Mouse (Mus musculus) retina, embryonic 14.5 days (tissue): ENCODE measurements around the gene Pramel5.
"Not testable (repeated sequence)": the region's sequence is repeated elsewhere in the genome, so short reads cannot be mapped to it uniquely, and the experiment has no call there.

ENCODE experiments used
- DNase-seq: peaks from one replicate; pipeline ENCODE4 v3.0.0-alpha.2; 2015; ENCODE audit warnings: low spot score

Pramel5 gene

DNA sequence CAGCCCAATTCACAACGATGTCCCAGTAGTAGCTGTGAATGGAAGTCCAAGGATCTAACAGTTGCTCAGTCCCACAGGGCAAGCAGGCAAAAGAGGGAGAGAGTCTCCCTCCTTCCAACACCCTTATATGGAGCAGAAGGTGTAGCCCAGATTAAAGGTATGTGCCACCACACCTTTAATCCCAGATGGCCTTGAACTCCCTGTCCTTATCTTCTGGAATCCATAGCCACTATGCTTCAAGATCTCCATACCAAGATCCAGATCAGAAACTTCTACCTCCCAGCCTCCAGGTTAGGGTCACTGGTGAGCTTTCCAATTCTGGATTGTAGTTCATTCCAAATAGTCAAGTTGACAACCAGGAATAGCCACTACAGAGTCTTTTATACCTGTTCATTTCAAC lies at the start of gene Pramel5:
Gene Pramel5 (minus strand): TSS at position 101 of the 400 bp plus-strand sequence.
- not testable (repeated sequence) for DNase-seq

GRCm38 (mm10) chr4:144329949-144330348 lies 49.7 kb upstream of the Pramel5 start, which contains the start of gene Gm13128:
Gene Gm13128 (plus strand): TSS chr4:144330249.
- DNase-seq: not testable (repeated sequence)

DNA sequence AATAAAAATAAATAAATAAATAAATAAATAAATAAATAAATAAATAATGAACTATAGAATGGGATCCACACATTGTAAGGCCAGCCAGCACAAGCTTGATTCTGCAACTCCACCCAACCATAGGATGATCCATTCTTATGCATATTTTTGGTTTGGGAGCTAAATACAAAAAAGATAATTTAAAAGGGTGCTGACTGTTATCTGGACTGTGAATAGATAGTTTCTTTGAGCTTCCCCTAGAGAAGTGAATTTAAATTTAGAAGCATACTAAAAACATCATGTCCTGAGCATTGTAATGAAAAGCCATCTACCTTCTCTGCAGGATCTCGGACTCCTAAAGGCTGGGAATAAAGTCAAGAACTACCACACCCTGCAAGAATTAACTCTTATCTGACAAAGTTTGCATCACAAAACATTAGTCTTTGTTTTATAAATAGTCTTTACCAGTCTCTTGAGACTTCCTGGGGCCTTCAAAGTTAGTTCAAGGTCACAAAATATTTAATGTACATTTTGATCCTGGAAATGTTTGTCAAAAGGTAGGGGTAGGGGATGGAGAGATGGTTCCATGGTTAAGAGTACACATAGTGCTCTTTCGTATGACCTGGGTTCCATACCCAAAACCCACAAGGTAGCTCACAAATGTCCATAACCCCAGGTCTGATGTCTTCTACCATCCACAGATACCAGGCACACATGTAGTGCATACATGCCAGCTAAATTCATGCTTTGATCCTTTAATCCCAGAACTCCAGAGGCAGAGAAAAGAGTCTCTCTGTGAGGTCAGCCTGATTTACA lies 32.6 kb upstream of the Pramel5 start:
- not testable (repeated sequence) for DNase-seq

GRCm38 (mm10) chr4:144299414-144299813 lies 19.1 kb upstream of the Pramel5 start:
- not testable (repeated sequence) for DNase-seq

DNA sequence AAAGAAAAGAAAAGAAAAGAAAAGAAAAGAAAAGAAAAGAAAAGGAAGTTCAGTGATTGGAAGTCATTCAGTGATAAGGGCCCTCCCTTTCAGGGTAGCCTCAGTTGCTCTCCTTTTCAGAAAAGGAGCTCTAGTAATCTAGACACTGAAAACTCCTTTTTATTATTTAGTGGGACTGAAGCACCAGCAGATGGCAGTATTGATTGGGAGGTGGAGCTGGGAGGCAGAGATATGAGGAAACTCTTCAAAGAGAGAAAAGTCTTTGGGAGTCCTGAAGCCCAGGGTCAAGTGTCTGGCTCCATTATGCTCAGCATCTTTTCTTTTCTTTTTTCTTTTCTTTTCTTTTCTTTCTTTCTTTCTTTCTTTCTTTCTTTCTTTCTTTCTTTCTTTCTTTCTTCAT lies 25.5 kb downstream of the Pramel5 start:
- DNase-seq: not testable (repeated sequence)
